Mouse (Mus musculus) retina, postnatal 7 days (tissue): Measurements from ENCODE around the gene Epc2.

Source experiments
- DNase-seq: peaks from one replicate; pipeline ENCODE4 v3.0.0-alpha.2; 2012; ENCODE audit warnings: low read depth, low spot score

Epc2 gene

GRCm38 (mm10) chr2:49450931-49451636 lies at the start of gene Epc2:
Gene Epc2 (plus strand): TSS chr2:49451486.
- peak; percentile 77 for DNase-seq

GRCm38 (mm10) chr2:49405954-49406353 lies 45.3 kb upstream of the Epc2 start:
- no peak for DNase-seq

GRCm38 (mm10) chr2:49411685-49412084 lies 39.6 kb upstream of the Epc2 start:
- no peak for DNase-seq

GRCm38 (mm10) chr2:49412576-49412975 lies 38.7 kb upstream of the Epc2 start:
- DNase-seq = no peak

- DNase-seq = no peak
These were observed 35.4 kb upstream of the Epc2 start for GRCm38 (mm10) chr2:49415868-49416267.

GRCm38 (mm10) chr2:49417018-49417604 lies 34.2 kb upstream of the Epc2 start:
- DNase-seq = no peak

- no peak for DNase-seq
These were observed 30.9 kb upstream of the Epc2 start for GRCm38 (mm10) chr2:49420396-49420795.

GRCm38 (mm10) chr2:49423857-49424256 lies 27.4 kb upstream of the Epc2 start:
- DNase-seq = no peak

- no peak for DNase-seq
These were observed 26.5 kb upstream of the Epc2 start for GRCm38 (mm10) chr2:49424788-49425187.

- DNase-seq = no peak
These were observed 25.1 kb upstream of the Epc2 start for GRCm38 (mm10) chr2:49426175-49426574.

GRCm38 (mm10) chr2:49431015-49431414 lies 20.3 kb upstream of the Epc2 start:
- DNase-seq = no peak

GRCm38 (mm10) chr2:49433211-49433610 lies 18.1 kb upstream of the Epc2 start:
- no peak for DNase-seq

GRCm38 (mm10) chr2:49446238-49446637 lies 5.0 kb upstream of the Epc2 start:
- no peak for DNase-seq

- DNase-seq = no peak
These were observed 3.5 kb upstream of the Epc2 start for GRCm38 (mm10) chr2:49447586-49448475.

- no peak for DNase-seq
These were observed 819 bp upstream of the Epc2 start for GRCm38 (mm10) chr2:49450467-49450866.

GRCm38 (mm10) chr2:49451637-49452211 lies 438 bp downstream of the Epc2 start:
- DNase-seq = peak; percentile 90

GRCm38 (mm10) chr2:49452451-49453081 lies 1.3 kb downstream of the Epc2 start:
- DNase-seq = peak; percentile 42

- no peak for DNase-seq
These were observed 6.5 kb downstream of the Epc2 start for GRCm38 (mm10) chr2:49457797-49458196.

GRCm38 (mm10) chr2:49465672-49466222 lies 14.5 kb downstream of the Epc2 start:
- no peak for DNase-seq

- no peak for DNase-seq
These were observed 15.8 kb downstream of the Epc2 start for GRCm38 (mm10) chr2:49467038-49467437.

GRCm38 (mm10) chr2:49471188-49471587 lies 19.9 kb downstream of the Epc2 start:
- DNase-seq = no peak
